21 mouse cellular contexts compared by ENCODE assay signal in genomic region chr1:40884943-40885342, GRCm38 (mm10).
DNase-seq lines count a peak whose midpoint lies in the region; ATAC-seq and TF ChIP-seq lines count a peak whose summit lies in the region.
"Had no signal": no experiment of that assay in that cellular context is flagged by ENCODE, and none has a peak within 500 bp of the region (broad histone marks: within the 10 kb centered on the region; RNA-seq: fewer than 3 reads in every experiment).

No protein-coding gene starts in this region.

- ATAC-seq in forebrain, postnatal 0 days = no peak
- no peak for ATAC-seq in forebrain, embryonic 11.5 days (replicated peaks; ENCODE audit: low FRiP score)

- H3K9ac ChIP-seq in forebrain, postnatal 0 days = no peak overlapping the region
- no peak overlapping the region for H3K9ac ChIP-seq in forebrain, embryonic 11.5 days (ENCODE audit: low read length)
- no peak overlapping the region for H3K9ac ChIP-seq in liver, adult 2 months (ENCODE audit: low read depth, low read length)
- no peak overlapping the region for H3K9ac ChIP-seq in ES-Bruce4 (ENCODE audit: low read depth, poor library complexity, severe bottlenecking)
- H3K9ac ChIP-seq: embryonic facial prominence, embryonic 15.5 days; hindbrain, embryonic 13.5 days; liver, embryonic 15.5 days; neural tube, embryonic 13.5 days; stomach, embryonic 15.5 days had no signal

- H3K4me3 ChIP-seq in forebrain, postnatal 0 days (ENCODE audit: low read depth, low read length) = no peak overlapping the region
- H3K4me3 ChIP-seq in forebrain, embryonic 11.5 days (ENCODE audit: low read depth, low read length) = no peak overlapping the region
- no peak overlapping the region for H3K4me3 ChIP-seq in liver, adult 2 months (ENCODE audit: insufficient read depth, low read depth, low read length)
- H3K4me3 ChIP-seq in ES-Bruce4 (ENCODE audit: low read depth, low read length) = no peak overlapping the region
- H3K4me3 ChIP-seq: embryonic facial prominence, embryonic 15.5 days; forebrain, embryonic 10.5 days; hindbrain, embryonic 13.5 days; liver, embryonic 15.5 days; midbrain, embryonic 10.5 days; neural tube, embryonic 13.5 days; stomach, embryonic 15.5 days had no signal

- H3K79me2 ChIP-seq in liver, adult 2 months (ENCODE audit: control insufficient read depth, insufficient read depth, low read length) = no peaks in the 10 kb centered on the region

- no peak overlapping the region for H3K27ac ChIP-seq in forebrain, postnatal 0 days (ENCODE audit: low read depth, low read length)
- no peak overlapping the region for H3K27ac ChIP-seq in forebrain, embryonic 11.5 days (ENCODE audit: low read depth, low read length)
- no peak overlapping the region for H3K27ac ChIP-seq in liver, adult 2 months (replicated peaks; ENCODE audit: insufficient read depth, low read depth, low read length)
- H3K27ac ChIP-seq in ES-Bruce4 (ENCODE audit: insufficient read depth, low read length) = no peak overlapping the region
- H3K27ac ChIP-seq: embryonic facial prominence, embryonic 15.5 days; forebrain, embryonic 10.5 days; hindbrain, embryonic 13.5 days; liver, embryonic 15.5 days; midbrain, embryonic 10.5 days; neural tube, embryonic 13.5 days; stomach, embryonic 15.5 days had no signal

- no peak overlapping the region for H3K4me2 ChIP-seq in forebrain, postnatal 0 days (ENCODE audit: low read depth)
- no peak overlapping the region for H3K4me2 ChIP-seq in forebrain, embryonic 11.5 days (ENCODE audit: low read depth, low read length, severe bottlenecking)
- H3K4me2 ChIP-seq: embryonic facial prominence, embryonic 15.5 days; hindbrain, embryonic 13.5 days; liver, embryonic 15.5 days; neural tube, embryonic 13.5 days; stomach, embryonic 15.5 days had no signal

- DNase-seq in forebrain, postnatal 0 days = no peak
- no peak for DNase-seq in forebrain, embryonic 11.5 days (ENCODE audit: low spot score)
- DNase-seq in liver, adult 2 months (ENCODE audit: extremely low read depth, low read depth, low spot score) = no peak
- DNase-seq in liver = no peak
- DNase-seq in brain, embryonic 14.5 days (ENCODE audit: low read depth) = no peak
- no peak for DNase-seq in urinary bladder, adult 18-20 months (ENCODE audit: low spot score in 2 of 2)
- DNase-seq: adrenal gland, postnatal 25 days; cerebellum, adult 9-10 months; gastrocnemius, postnatal 14 days; heart, postnatal 10 days; kidney, adult 2 months; lung, postnatal 36 days; spleen, adult 18-20 months had no signal

- TF ChIP-seq POLR2A in liver, adult 2 months (IDR thresholded peaks at IDR 0.05; ENCODE audit: extremely low read depth, insufficient read depth, low read length) = no peak
- no peak for TF ChIP-seq POLR2A in ES-Bruce4 (IDR thresholded peaks at IDR 0.05; ENCODE audit: insufficient read depth, low read length)
- TF ChIP-seq POLR2A in brain, embryonic 14.5 days (IDR thresholded peaks at IDR 0.05; ENCODE audit: borderline replicate concordance, extremely low read depth, insufficient read depth, insufficient read length, poor library complexity, severe bottlenecking) = no peak

- H3K36me3 ChIP-seq in forebrain, postnatal 0 days (ENCODE audit: insufficient read depth) = no peaks in the 10 kb centered on the region
- no peaks in the 10 kb centered on the region for H3K36me3 ChIP-seq in forebrain, embryonic 11.5 days (ENCODE audit: control insufficient read depth, insufficient read depth, low read length)
- H3K36me3 ChIP-seq in liver, adult 2 months (ENCODE audit: control insufficient read depth, insufficient read depth, low read length) = no peaks in the 10 kb centered on the region
- no peaks in the 10 kb centered on the region for H3K36me3 ChIP-seq in ES-Bruce4 (ENCODE audit: control insufficient read depth, insufficient read depth, low read length, poor library complexity, severe bottlenecking)
- H3K36me3 ChIP-seq: embryonic facial prominence, embryonic 15.5 days; forebrain, embryonic 10.5 days; hindbrain, embryonic 13.5 days; liver, embryonic 15.5 days; midbrain, embryonic 10.5 days; neural tube, embryonic 13.5 days; stomach, embryonic 15.5 days had no signal

- WGBS in forebrain, postnatal 0 days = 72% methylated on average over 6 of the region's 6 CpGs
- WGBS in forebrain, embryonic 11.5 days = 78% methylated on average over 6 of the region's 6 CpGs
- WGBS in liver, adult 2 months = 72% methylated on average over 6 of the region's 6 CpGs

- no peaks in the 10 kb centered on the region for H3K9me3 ChIP-seq in forebrain, postnatal 0 days (ENCODE audit: low read length)
- H3K9me3 ChIP-seq in forebrain, embryonic 11.5 days (ENCODE audit: control insufficient read depth, low read length) = no peaks in the 10 kb centered on the region
- no peaks in the 10 kb centered on the region for H3K9me3 ChIP-seq in ES-Bruce4 (replicated peaks; ENCODE audit: control insufficient read depth, insufficient read depth, low read length, poor library complexity, severe bottlenecking)
- H3K9me3 ChIP-seq: embryonic facial prominence, embryonic 15.5 days; forebrain, embryonic 10.5 days; hindbrain, embryonic 13.5 days; liver, embryonic 15.5 days; midbrain, embryonic 10.5 days; neural tube, embryonic 13.5 days; stomach, embryonic 15.5 days had no signal

- peak; percentile 25; the same call in 1 of the 2 replicates for TF ChIP-seq CTCF in forebrain, postnatal 0 days (IDR thresholded peaks at IDR 0.05; ENCODE audit: low read depth)
- TF ChIP-seq CTCF in liver, adult 2 months (IDR thresholded peaks at IDR 0.05; ENCODE audit: low read depth, low read length) = peak; percentile 6; the same call in 1 of the 2 replicates
- peak; percentile 16 for TF ChIP-seq CTCF in ES-Bruce4 (IDR thresholded peaks at IDR 0.05; ENCODE audit: low read depth, low read length)
- TF ChIP-seq CTCF in brain, embryonic 14.5 days (IDR thresholded peaks at IDR 0.05; ENCODE audit: borderline replicate concordance, extremely low read depth, insufficient read depth, insufficient read length) = peak; percentile 27; the same call in 1 of the 2 replicates

- H3K27me3 ChIP-seq in forebrain, postnatal 0 days (ENCODE audit: insufficient read depth, low read length) = no peaks in the 10 kb centered on the region
- no peaks in the 10 kb centered on the region for H3K27me3 ChIP-seq in forebrain, embryonic 11.5 days (ENCODE audit: control insufficient read depth, insufficient read depth, low read length)
- no peaks in the 10 kb centered on the region for H3K27me3 ChIP-seq in liver, adult 2 months (ENCODE audit: control insufficient read depth, insufficient read depth, low read length)
- peaks cover 3% of the 10 kb centered on the region for H3K27me3 ChIP-seq in ES-Bruce4 (ENCODE audit: control insufficient read depth, insufficient read depth, low read length, poor library complexity, severe bottlenecking)
- H3K27me3 ChIP-seq: embryonic facial prominence, embryonic 15.5 days; hindbrain, embryonic 13.5 days; liver, embryonic 15.5 days; neural tube, embryonic 13.5 days; stomach, embryonic 15.5 days had no signal

- H3K4me1 ChIP-seq in forebrain, postnatal 0 days (ENCODE audit: insufficient read depth) = no peaks in the 10 kb centered on the region
- no peaks in the 10 kb centered on the region for H3K4me1 ChIP-seq in forebrain, embryonic 11.5 days (replicated peaks; ENCODE audit: control insufficient read depth, insufficient read depth, low read length)
- no peaks in the 10 kb centered on the region for H3K4me1 ChIP-seq in liver, adult 2 months (ENCODE audit: control insufficient read depth, insufficient read depth, low read length)
- H3K4me1 ChIP-seq in ES-Bruce4 (ENCODE audit: control insufficient read depth, insufficient read depth, low read length) = no peaks in the 10 kb centered on the region
- H3K4me1 ChIP-seq: liver, embryonic 15.5 days; stomach, embryonic 15.5 days had no signal

- TF ChIP-seq EP300 in ES-Bruce4 (IDR thresholded peaks at IDR 0.05; ENCODE audit: insufficient read depth, low read depth, low read length) = no peak
